Mouse (Mus musculus) C2C12 (cell line): ENCODE data around the gene Kndc1.

Experiments used
- CTCF ChIP-seq: IDR thresholded peaks from one replicate; pipeline ENCODE4 v1.5.1; 2011; ENCODE audit not compliant: control insufficient read depth, insufficient read depth, insufficient read length
- USF1 ChIP-seq: IDR thresholded peaks from one replicate; pipeline ENCODE4 v1.6.1; 2011; ENCODE audit warnings: low read depth, mild to moderate bottlenecking, control low read depth, moderate library complexity

DNA sequence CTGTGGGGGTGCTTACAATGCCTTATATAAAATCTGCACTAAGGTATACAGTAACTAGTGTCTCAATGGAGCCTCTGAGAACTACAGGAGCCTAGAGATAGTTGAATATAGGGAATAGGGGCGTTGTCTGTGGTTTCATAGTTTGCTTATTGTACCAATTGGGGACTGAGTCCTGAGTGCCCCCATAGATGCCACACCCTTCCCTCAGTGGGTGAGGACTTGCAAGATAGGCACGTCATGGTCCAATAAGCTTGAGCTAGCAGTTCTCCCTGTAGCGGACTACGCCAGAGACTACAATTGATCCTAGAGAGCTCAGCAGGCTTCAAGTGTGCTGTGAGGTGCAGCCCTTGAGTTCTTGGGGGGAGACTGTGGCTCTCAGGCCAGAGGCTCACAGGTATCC, 61.0 kb downstream of the Kndc1 start:
- TF ChIP-seq CTCF: no peak
- no peak for TF ChIP-seq USF1
